Mouse (Mus musculus): ENCODE data around the gene Tbc1d30. TPM values are rescaled to one million over a fixed set of nuclear protein-coding genes. Genes with fewer than 3 reads are reported as not detected.

Tbc1d30 gene
- 10 to 100 TPM; 16.8 to 17.4 TPM for polyA plus RNA-seq (2017; shearing (Covaris generic))

DNA sequence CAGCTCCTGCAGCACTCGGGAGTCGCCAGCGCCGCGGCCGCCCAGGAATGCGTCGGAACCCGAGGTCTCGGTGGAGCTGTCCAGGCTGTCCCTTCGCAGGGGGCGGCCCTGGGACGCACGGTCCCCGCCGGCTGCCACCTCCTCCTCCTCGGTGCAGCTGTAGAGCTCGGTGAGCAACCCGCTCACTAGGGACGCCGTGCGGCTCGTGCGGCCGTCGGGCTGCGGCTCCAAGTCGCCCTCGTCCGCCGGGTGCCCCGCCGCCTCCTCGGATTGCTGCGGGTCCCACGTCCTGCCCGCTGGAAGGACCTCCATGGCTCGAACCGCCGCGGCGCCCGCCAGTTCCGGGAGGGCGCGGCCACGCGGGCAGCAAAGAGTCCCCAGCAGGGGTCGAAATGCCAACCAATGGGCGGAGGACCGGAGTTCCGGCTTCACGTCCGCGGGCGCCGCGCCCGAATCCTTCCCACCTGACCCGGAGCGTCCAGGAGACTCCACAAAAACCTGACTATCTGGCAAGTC lies at the start of gene Tbc1d30:
TSS of gene Tbc1d30 (minus strand) at position 213 of the 516 bp plus-strand sequence.

DNA sequence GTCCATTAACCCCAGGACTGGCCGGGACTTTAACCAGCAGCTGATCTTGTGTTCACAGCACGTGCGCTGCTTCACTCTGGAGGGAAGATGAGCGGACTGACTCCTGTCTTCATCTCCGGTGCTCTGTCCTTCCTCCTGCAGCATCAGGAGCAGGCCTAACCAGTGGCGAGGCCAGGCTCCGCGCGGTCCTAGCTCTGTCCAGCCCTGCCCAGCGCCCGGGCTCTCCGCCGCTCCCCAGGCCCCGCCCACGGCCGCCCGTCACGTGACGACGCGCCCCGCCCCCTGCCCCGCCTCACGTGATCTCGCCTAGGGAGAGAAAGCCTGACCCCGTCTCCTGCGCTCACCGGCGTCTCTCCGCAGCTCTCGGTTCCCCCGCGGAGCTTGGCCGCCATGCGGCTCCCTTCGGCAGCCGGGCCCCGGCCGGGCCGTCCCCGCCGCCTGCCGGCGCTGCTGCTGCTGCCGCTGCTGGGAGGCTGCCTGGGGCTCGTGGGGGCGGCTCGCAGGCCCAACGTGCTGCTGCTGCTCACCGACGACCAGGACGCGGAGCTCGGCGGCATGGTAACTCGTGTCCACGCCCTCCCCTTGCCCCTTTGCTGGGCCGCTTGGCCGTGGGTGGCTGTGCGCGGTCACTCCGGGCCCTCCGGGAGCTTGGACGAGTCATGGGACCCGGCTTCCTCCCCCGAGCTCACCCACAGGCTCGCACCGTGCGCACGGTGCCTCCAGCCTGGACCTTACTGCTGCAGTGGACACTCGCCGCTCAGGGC lies 13.9 kb upstream of the Tbc1d30 start, which contains the start of gene Gns:
TSS of gene Gns (plus strand) at position 290 of the 764 bp plus-strand sequence.

Other genes with a start within 250 kb of the Tbc1d30 start
- gene Gns, start 13.8 kb upstream of the Tbc1d30 start, polyA plus RNA-seq (2017; shearing (Covaris generic)), result 10 to 100 TPM; 27.9 to 39.5 TPM
- 10 to 100 TPM; 20.1 to 27.0 TPM for gene Rassf3, start 125.1 kb upstream of the Tbc1d30 start, polyA plus RNA-seq (2017; shearing (Covaris generic))
- gene Tbk1, start 235.5 kb upstream of the Tbc1d30 start, polyA plus RNA-seq (2017; shearing (Covaris generic)), result 10 to 100 TPM; 82.1 to 92.8 TPM

All from inflammation-experienced regulatory T-cells (primary cell).